Mouse (Mus musculus) olfactory bulb, adult 2 months (tissue): ENCODE measurements around the gene Plp2.

Source experiments
- CTCF ChIP-seq: fragments of 200-500 bp; IDR thresholded peaks from 2 replicates; pipeline ENCODE4 v1.5.1; 2012; ENCODE audit warnings: low read depth, mild to moderate bottlenecking, low read length, moderate library complexity; ENCODE audit not compliant: insufficient read depth
- POLR2A ChIP-seq: fragments of 200-500 bp; IDR thresholded peaks from 2 replicates; pipeline ENCODE4 v1.6.1; 2012; ENCODE audit warnings: mild to moderate bottlenecking, low read depth, low read length, moderate library complexity; ENCODE audit not compliant: insufficient read depth

DNA sequence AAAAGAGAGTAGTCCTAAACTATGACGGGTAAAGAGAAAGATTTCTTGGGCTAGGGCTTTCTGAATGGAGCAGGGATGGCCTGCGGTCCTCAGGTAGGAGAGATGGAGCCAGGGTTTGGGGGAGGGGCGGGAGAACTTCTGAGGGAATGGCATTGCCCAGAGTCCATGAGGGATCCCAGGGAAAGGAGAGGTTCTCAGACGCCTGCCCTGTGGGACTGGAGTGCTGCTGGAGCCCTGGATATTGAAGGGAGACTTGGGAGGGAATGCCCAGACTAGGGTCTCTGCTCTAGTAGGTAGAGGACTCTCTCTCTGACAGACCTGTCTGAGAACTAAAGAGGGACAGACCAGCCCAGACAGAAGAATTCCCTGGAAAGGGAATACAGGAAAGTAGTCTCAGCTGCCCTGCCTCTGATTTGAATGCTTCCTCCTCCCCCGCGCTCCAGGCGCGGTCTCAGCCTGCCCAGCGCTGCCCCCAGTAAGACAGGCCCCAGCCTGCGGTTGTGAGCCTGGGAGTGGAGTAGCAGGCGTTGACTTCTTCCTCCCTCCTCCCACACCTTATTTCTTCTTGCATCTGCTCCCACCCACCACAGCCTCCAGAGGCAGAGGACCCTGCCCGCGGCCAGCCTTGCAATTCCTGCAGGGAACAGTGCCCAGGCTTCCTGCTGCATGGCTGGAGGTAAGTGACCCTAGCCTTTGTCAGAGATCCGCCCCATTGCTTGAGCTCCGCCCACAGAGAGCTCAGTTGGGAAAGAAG lies 13.0 kb downstream of the Plp2 start:
- TF ChIP-seq CTCF (no peak), POLR2A (no peak)
